9 mouse cellular contexts compared by ENCODE assay signal in genomic region chr5:111138927-111139565, GRCm38 (mm10).
DNase-seq lines count a peak whose midpoint lies in the region; TF ChIP-seq lines count a peak whose summit lies in the region.
"Had no signal": no experiment of that assay in that cellular context is flagged by ENCODE, and none has a peak within 500 bp of the region (broad histone marks: within the 10 kb centered on the region; RNA-seq: fewer than 3 reads in every experiment).

No protein-coding gene starts in this region.

- peak overlapping the region; percentile 67 for H3K27ac ChIP-seq in brown adipose tissue, adult 24 weeks (replicated peaks; ENCODE audit: low read depth, low read length)
- peak overlapping the region; percentile 66 for H3K27ac ChIP-seq in heart, adult 2 months

- no peak for TF ChIP-seq CTCF in heart, adult 2 months (IDR thresholded peaks at IDR 0.05)

- no peak overlapping the region for H3K4me3 ChIP-seq in brown adipose tissue, adult 24 weeks (ENCODE audit: insufficient read depth, low read depth, low read length)
- H3K4me3 ChIP-seq in heart, adult 2 months, result no peak overlapping the region
- H3K4me3 ChIP-seq: myocyte had no signal

- peaks cover 27% of the 10 kb centered on the region for H3K4me1 ChIP-seq in brown adipose tissue, adult 24 weeks (ENCODE audit: control insufficient read depth, insufficient read depth, insufficient read length, low read length)
- peaks cover 24% of the 10 kb centered on the region for H3K4me1 ChIP-seq in heart, adult 2 months (ENCODE audit: control insufficient read depth, insufficient read depth, low read length)

- 28% methylated on average over 7 of the region's 7 CpGs for WGBS in heart, adult 2 months

- no peaks in the 10 kb centered on the region; the same call in 1 of the 2 replicates for H3K36me3 ChIP-seq in heart, adult 2 months (ENCODE audit: control insufficient read depth, insufficient read depth, low read length)

- intact Hi-C loops in heart, adult 2 months (cut with DNase I), result no loop called here

- H3K79me2 ChIP-seq in heart, adult 2 months (replicated peaks; ENCODE audit: control insufficient read depth, insufficient read depth, low read length), result no peaks in the 10 kb centered on the region

- peak; percentile 64; the same call in 1 of the 2 replicates for TF ChIP-seq EP300 in heart, adult 2 months (IDR thresholded peaks at IDR 0.05; ENCODE audit: insufficient read depth, low read depth, low read length)

- TF ChIP-seq POLR2A in heart, adult 2 months (IDR thresholded peaks at IDR 0.05; ENCODE audit: insufficient read depth, low read depth, low read length), result peak; percentile 57; the same call in 1 of the 2 replicates

- DNase-seq in heart, adult 2 months, result peak; percentile 57 to 61
- peak; percentile 42 for DNase-seq in kidney, adult 9 months
- peak; percentile 42 to 55 for DNase-seq in lung, adult 18-20 months
- DNase-seq in retina, embryonic 14.5 days (ENCODE audit: low spot score), result no peak
- DNase-seq in thymus, postnatal 10 days (ENCODE audit: low spot score in 2 of 2), result no peak
- no peak for DNase-seq in Muller cell, postnatal 12 days (ENCODE audit: inconsistent ontology term)
- no peak for DNase-seq in gastrocnemius, postnatal 25 days

- no peaks in the 10 kb centered on the region for H3K27me3 ChIP-seq in heart, adult 2 months (ENCODE audit: control insufficient read depth, insufficient read depth, low read length)

- H3K9ac ChIP-seq in heart, adult 2 months (ENCODE audit: low read depth, low read length), result peak overlapping the region; percentile 7

Comparison
In these comparisons a context has a peak if more than half of its experiments do, and no peak if none do; other contexts are left out.
1. DNase-seq: peak in heart, adult 2 months (2 of 2), kidney, adult 9 months (single experiment) and lung, adult 18-20 months (2 of 2); none in retina, embryonic 14.5 days (single experiment), thymus, postnatal 10 days (0 of 2), Muller cell, postnatal 12 days (single experiment) and gastrocnemius, postnatal 25 days (single experiment).